Comparison of ENCODE assay signal across 7 mouse cellular contexts in the genomic region with DNA sequence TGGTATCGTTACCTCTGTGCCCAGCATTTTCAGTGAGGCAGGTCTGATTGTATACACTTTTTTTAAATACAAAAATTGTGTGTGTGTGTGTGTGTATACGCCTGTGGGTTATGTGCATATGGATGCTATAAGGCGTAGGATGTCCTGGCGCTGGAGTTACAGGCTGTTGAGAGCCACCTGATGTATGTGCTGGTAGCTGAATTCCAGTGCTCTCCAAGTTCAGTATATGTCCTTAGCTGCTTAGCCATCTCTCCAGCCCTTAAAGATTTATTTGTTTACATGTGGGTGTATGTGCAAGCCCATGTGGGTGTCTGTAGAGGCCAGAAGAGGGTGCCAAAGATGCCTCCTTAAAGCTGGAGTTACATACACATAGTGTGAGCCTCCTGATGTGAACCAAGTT. TPM values are rescaled to one million over a fixed set of nuclear protein-coding genes. Genes with fewer than 3 reads are reported as not detected.
DNase-seq lines count a peak whose midpoint lies in the region; ATAC-seq lines count a peak whose summit lies in the region.

No protein-coding gene starts in this region.

- H3K4me3 ChIP-seq in lung, embryonic 16.5 days (ENCODE audit: low read length): peak overlapping the region; percentile 78
- H3K4me3 ChIP-seq in embryonic facial prominence, embryonic 12.5 days: peak overlapping the region; percentile 62; the same call in 1 of the 2 replicates
- peak overlapping the region; percentile 94; the same call in 1 of the 2 replicates for H3K4me3 ChIP-seq in intestine, embryonic 16.5 days (ENCODE audit: low read length)
- H3K4me3 ChIP-seq in stomach, embryonic 14.5 days (ENCODE audit: low read depth, low read length): peak overlapping the region; percentile 69

- no peak overlapping the region for H3K9ac ChIP-seq in lung, embryonic 16.5 days (ENCODE audit: low read length)
- H3K9ac ChIP-seq in embryonic facial prominence, embryonic 12.5 days: no peak overlapping the region
- H3K9ac ChIP-seq in intestine, embryonic 16.5 days (ENCODE audit: low read depth, low read length): no peak overlapping the region
- H3K9ac ChIP-seq in stomach, embryonic 14.5 days (replicated peaks; ENCODE audit: low read depth, low read length): no peak overlapping the region

- no peaks in the 10 kb centered on the region for H3K36me3 ChIP-seq in lung, embryonic 16.5 days (ENCODE audit: control insufficient read depth, insufficient read depth, low read length)
- H3K36me3 ChIP-seq in embryonic facial prominence, embryonic 12.5 days: no peaks in the 10 kb centered on the region
- no peaks in the 10 kb centered on the region for H3K36me3 ChIP-seq in intestine, embryonic 16.5 days (ENCODE audit: control insufficient read depth, insufficient read depth, low read length)
- no peaks in the 10 kb centered on the region for H3K36me3 ChIP-seq in stomach, embryonic 14.5 days (ENCODE audit: control insufficient read depth, insufficient read depth, low read length)

- no peak overlapping the region for H3K27ac ChIP-seq in lung, embryonic 16.5 days (ENCODE audit: low read length)
- no peak overlapping the region for H3K27ac ChIP-seq in embryonic facial prominence, embryonic 12.5 days
- H3K27ac ChIP-seq in intestine, embryonic 16.5 days (ENCODE audit: low read length): no peak overlapping the region
- no peak overlapping the region for H3K27ac ChIP-seq in stomach, embryonic 14.5 days (ENCODE audit: low read length)

- WGBS in lung, embryonic 16.5 days: 50% methylated on average over 4 of the region's 4 CpGs
- WGBS in embryonic facial prominence, embryonic 12.5 days: 53% methylated on average over 4 of the region's 4 CpGs
- WGBS in intestine, embryonic 16.5 days: 59% methylated on average over 4 of the region's 4 CpGs
- WGBS in stomach, embryonic 14.5 days: 51% methylated on average over 4 of the region's 4 CpGs

- ATAC-seq in lung, embryonic 16.5 days (ENCODE audit: low read depth): no peak
- no peak for ATAC-seq in embryonic facial prominence, embryonic 12.5 days (ENCODE audit: insufficient number of reproducible peaks, insufficient read depth, low FRiP score, low TSS enrichment)
- ATAC-seq in intestine, embryonic 16.5 days: no peak
- ATAC-seq in stomach, embryonic 14.5 days (ENCODE audit: insufficient number of reproducible peaks, insufficient read depth, low FRiP score, low read depth): no peak

- H3K9me3 ChIP-seq in lung, embryonic 16.5 days (ENCODE audit: control insufficient read depth, low read length): no peaks in the 10 kb centered on the region
- H3K9me3 ChIP-seq in embryonic facial prominence, embryonic 12.5 days: no peaks in the 10 kb centered on the region
- H3K9me3 ChIP-seq in intestine, embryonic 16.5 days (ENCODE audit: control insufficient read depth, low read length): no peaks in the 10 kb centered on the region
- no peaks in the 10 kb centered on the region for H3K9me3 ChIP-seq in stomach, embryonic 14.5 days (ENCODE audit: control insufficient read depth, low read depth, low read length)

- peaks cover 6% of the 10 kb centered on the region for H3K4me1 ChIP-seq in lung, embryonic 16.5 days (replicated peaks; ENCODE audit: control insufficient read depth, insufficient read depth, low read length)
- peaks cover 19% of the 10 kb centered on the region for H3K4me1 ChIP-seq in embryonic facial prominence, embryonic 12.5 days
- peaks cover 8% of the 10 kb centered on the region for H3K4me1 ChIP-seq in intestine, embryonic 16.5 days (ENCODE audit: control insufficient read depth, insufficient read depth, low read length)
- peaks cover 2% of the 10 kb centered on the region; the same call in 1 of the 2 replicates for H3K4me1 ChIP-seq in stomach, embryonic 14.5 days (ENCODE audit: control insufficient read depth, insufficient read depth, low read length)

- H3K4me2 ChIP-seq in lung, embryonic 16.5 days (ENCODE audit: low read depth, low read length): peak overlapping the region; percentile 49
- H3K4me2 ChIP-seq in embryonic facial prominence, embryonic 12.5 days (replicated peaks): peak overlapping the region; percentile 81
- peak overlapping the region; percentile 31 for H3K4me2 ChIP-seq in intestine, embryonic 16.5 days (ENCODE audit: low read depth, low read length)
- peak overlapping the region; percentile 30 for H3K4me2 ChIP-seq in stomach, embryonic 14.5 days (replicated peaks; ENCODE audit: low read depth, low read length)

- peaks cover 2% of the 10 kb centered on the region; the same call in 1 of the 2 replicates for H3K27me3 ChIP-seq in lung, embryonic 16.5 days (ENCODE audit: control insufficient read depth, insufficient read depth, low read depth, low read length)
- H3K27me3 ChIP-seq in embryonic facial prominence, embryonic 12.5 days: peaks cover 11% of the 10 kb centered on the region
- H3K27me3 ChIP-seq in intestine, embryonic 16.5 days (replicated peaks; ENCODE audit: control insufficient read depth, insufficient read depth, low read length): no peaks in the 10 kb centered on the region
- no peaks in the 10 kb centered on the region for H3K27me3 ChIP-seq in stomach, embryonic 14.5 days (ENCODE audit: control insufficient read depth, insufficient read depth, low read length)

- no peak for DNase-seq in lung, postnatal 36 days
- DNase-seq in urinary bladder, postnatal 14 days (ENCODE audit: low spot score): no peak
- DNase-seq in layer of hippocampus, postnatal 25 days (ENCODE audit: extremely low spot score in 1 of 2, low spot score in 1 of 2): no peak

RNA-seq across cellular contexts. Expression of a gene that starts 0.9 kb away (rescaled TPM):
- 120 and 127 TPM in 2 replicates for polyA plus RNA-seq in lung, embryonic 16.5 days (2015; fragmentation: Nextera tagmentation; extraction: Ambion mirVana)
- polyA plus RNA-seq in embryonic facial prominence, embryonic 12.5 days (2016; fragmentation: Nextera tagmentation; extraction: Ambion mirVana): 79.3 and 85.8 TPM in 2 replicates
- polyA plus RNA-seq in intestine, embryonic 16.5 days (2015; fragmentation: Nextera tagmentation; extraction: Ambion mirVana): 187 and 208 TPM in 2 replicates
- 103 and 112 TPM in 2 replicates for polyA plus RNA-seq in stomach, embryonic 14.5 days (2014; fragmentation: Nextera tagmentation; extraction: Ambion mirVana)
- 10 to 100 TPM; 36.6 to 38.8 TPM for total RNA-seq in layer of hippocampus, postnatal 25 days (2021)

RNA-seq across cellular contexts. Expression of a gene that starts 3.8 kb away (rescaled TPM):
- polyA plus RNA-seq in lung, embryonic 16.5 days (2015; fragmentation: Nextera tagmentation; extraction: Ambion mirVana): 9.0 and 9.6 TPM in 2 replicates
- 1.8 and 1.9 TPM in 2 replicates for polyA plus RNA-seq in embryonic facial prominence, embryonic 12.5 days (2016; fragmentation: Nextera tagmentation; extraction: Ambion mirVana)
- 0.60 and 1.3 TPM in 2 replicates for polyA plus RNA-seq in intestine, embryonic 16.5 days (2015; fragmentation: Nextera tagmentation; extraction: Ambion mirVana)
- 0.70 and 1.7 TPM in 2 replicates for polyA plus RNA-seq in stomach, embryonic 14.5 days (2014; fragmentation: Nextera tagmentation; extraction: Ambion mirVana)
- 1 to 10 TPM; 1.4 to 1.5 TPM for total RNA-seq in layer of hippocampus, postnatal 25 days (2021)

RNA-seq across cellular contexts. Expression of a gene that starts 11.6 kb away (rescaled TPM):
- polyA plus RNA-seq in lung, embryonic 16.5 days (2015; fragmentation: Nextera tagmentation; extraction: Ambion mirVana): 4.8 and 5.4 TPM in 2 replicates
- 7.7 and 8.4 TPM in 2 replicates for polyA plus RNA-seq in embryonic facial prominence, embryonic 12.5 days (2016; fragmentation: Nextera tagmentation; extraction: Ambion mirVana)
- polyA plus RNA-seq in intestine, embryonic 16.5 days (2015; fragmentation: Nextera tagmentation; extraction: Ambion mirVana): 3.3 and 3.4 TPM in 2 replicates
- 4.5 and 5.6 TPM in 2 replicates for polyA plus RNA-seq in stomach, embryonic 14.5 days (2014; fragmentation: Nextera tagmentation; extraction: Ambion mirVana)
- 10 to 100 TPM; 66.5 to 70.9 TPM for total RNA-seq in layer of hippocampus, postnatal 25 days (2021)

RNA-seq across cellular contexts. Expression of a gene that starts 11.8 kb away (rescaled TPM):
- polyA plus RNA-seq in lung, embryonic 16.5 days (2015; fragmentation: Nextera tagmentation; extraction: Ambion mirVana): 2.2 and 2.8 TPM in 2 replicates
- polyA plus RNA-seq in embryonic facial prominence, embryonic 12.5 days (2016; fragmentation: Nextera tagmentation; extraction: Ambion mirVana): 2.4 and 2.6 TPM in 2 replicates
- 1.6 and 2.2 TPM in 2 replicates for polyA plus RNA-seq in intestine, embryonic 16.5 days (2015; fragmentation: Nextera tagmentation; extraction: Ambion mirVana)
- polyA plus RNA-seq in stomach, embryonic 14.5 days (2014; fragmentation: Nextera tagmentation; extraction: Ambion mirVana): 3.7 and 4.2 TPM in 2 replicates
- 1 to 10 TPM; 1.2 to 1.3 TPM for total RNA-seq in layer of hippocampus, postnatal 25 days (2021)

RNA-seq across cellular contexts. Expression of a gene that starts 25.4 kb away (rescaled TPM):
- 11.1 and 11.6 TPM in 2 replicates for polyA plus RNA-seq in lung, embryonic 16.5 days (2015; fragmentation: Nextera tagmentation; extraction: Ambion mirVana)
- polyA plus RNA-seq in embryonic facial prominence, embryonic 12.5 days (2016; fragmentation: Nextera tagmentation; extraction: Ambion mirVana): 25.1 and 29.7 TPM in 2 replicates
- polyA plus RNA-seq in intestine, embryonic 16.5 days (2015; fragmentation: Nextera tagmentation; extraction: Ambion mirVana): 4.9 and 6.2 TPM in 2 replicates
- polyA plus RNA-seq in stomach, embryonic 14.5 days (2014; fragmentation: Nextera tagmentation; extraction: Ambion mirVana): 13.3 and 17.3 TPM in 2 replicates
- 10 to 100 TPM; 44.3 to 58.4 TPM for total RNA-seq in layer of hippocampus, postnatal 25 days (2021)

Comparison
In these comparisons a context has a peak if more than half of its experiments do, and no peak if none do; other contexts are left out.
1. H3K4me2 ChIP-seq: peak in every context shown above with its lines; median percentile 81 in embryonic facial prominence, embryonic 12.5 days; 49 in lung, embryonic 16.5 days; 31 in intestine, embryonic 16.5 days; 30 in stomach, embryonic 14.5 days.